Mouse (Mus musculus): ENCODE data around the gene Cd93.

Gene Cd93

DNA sequence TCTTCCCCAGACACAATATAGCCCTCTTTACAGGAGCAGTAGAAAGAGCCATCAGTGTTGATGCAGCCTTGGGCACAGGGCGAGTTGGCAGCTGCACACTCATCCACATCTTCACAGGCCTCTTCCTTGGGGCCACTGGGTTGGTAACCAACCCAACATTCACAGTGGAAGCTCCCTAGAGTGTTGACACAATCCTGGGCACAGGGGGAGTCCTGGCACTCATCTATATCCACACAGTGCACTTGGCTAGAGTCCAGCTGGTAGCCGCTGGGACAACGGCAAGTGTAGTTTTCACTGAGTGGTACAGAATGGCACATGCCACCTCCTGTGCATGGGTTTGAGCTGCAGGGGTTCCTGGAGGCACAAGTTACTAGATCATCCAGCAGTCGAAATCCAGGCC lies 1.2 kb downstream of the Cd93 start:
- no peak for DNase-seq (ENCODE audit: low read depth, low spot score)

DNA sequence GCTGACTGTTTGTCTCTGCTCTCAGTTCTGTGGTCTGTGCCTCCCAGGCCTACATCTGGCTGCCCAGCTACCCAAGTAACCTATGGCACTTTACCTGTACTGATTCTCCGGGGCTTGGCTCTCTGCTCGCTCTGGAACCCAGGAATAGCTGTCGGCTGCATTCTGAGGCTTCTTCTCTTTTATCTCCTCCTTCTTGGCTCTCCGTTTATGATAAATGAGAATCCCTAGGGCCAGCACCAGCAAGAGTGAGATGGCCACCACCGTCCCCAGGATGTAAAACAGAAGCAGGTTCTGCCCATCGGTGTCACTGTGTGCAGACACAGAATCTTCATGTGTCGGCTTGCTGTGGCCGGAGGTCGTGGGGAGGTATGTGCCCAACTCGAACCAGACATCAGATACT lies 1.9 kb downstream of the Cd93 start:
- no peak for DNase-seq (ENCODE audit: low read depth, low spot score)

GRCm38 (mm10) chr2:148439691-148440276 lies 3.6 kb downstream of the Cd93 start:
- DNase-seq (ENCODE audit: low read depth, low spot score): no peak

DNA sequence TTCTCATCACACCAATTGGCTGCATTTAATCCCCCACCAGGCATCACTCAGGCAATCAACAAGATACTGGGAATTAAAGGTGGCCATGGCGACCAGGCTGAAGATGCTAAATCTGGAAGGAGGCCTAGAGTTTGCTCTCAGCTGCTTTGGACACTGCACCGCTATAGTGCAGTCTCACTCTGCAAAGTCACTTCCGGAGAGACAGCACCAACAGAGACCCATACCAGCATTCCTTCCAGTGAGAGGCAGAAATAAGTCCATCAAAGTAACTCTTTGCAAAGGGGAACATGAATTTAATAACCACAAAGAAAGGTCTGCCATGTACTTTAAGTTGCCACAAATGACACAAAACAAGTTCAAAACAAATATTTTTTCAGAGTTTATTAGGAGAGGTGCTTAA lies 7.1 kb downstream of the Cd93 start:
- no peak for DNase-seq (ENCODE audit: low read depth, low spot score)

DNA sequence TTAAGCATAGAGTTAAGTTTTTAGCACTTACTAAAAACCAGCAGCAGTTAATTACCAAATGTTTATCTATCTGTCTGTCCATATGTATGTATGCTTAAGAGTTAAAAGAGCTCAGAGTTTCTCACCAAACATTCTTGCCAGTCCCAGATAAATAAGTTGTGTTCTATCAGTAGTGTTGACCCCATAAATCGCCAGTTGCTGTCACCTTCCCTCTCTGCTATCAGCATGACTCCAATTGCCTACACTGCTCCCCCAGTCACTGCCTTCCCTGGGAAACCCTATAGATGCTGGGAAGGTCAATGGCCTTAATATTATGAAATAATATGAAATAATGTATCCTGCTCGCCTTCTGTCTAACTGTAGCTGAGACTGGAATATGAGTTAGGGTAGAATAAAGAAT lies 11.0 kb downstream of the Cd93 start:
- DNase-seq (ENCODE audit: low read depth, low spot score): no peak

- DNase-seq (ENCODE audit: low read depth, low spot score): no peak
Observed at GRCm38 (mm10) chr2:148430941-148431340, 12.4 kb downstream of the Cd93 start.

DNA sequence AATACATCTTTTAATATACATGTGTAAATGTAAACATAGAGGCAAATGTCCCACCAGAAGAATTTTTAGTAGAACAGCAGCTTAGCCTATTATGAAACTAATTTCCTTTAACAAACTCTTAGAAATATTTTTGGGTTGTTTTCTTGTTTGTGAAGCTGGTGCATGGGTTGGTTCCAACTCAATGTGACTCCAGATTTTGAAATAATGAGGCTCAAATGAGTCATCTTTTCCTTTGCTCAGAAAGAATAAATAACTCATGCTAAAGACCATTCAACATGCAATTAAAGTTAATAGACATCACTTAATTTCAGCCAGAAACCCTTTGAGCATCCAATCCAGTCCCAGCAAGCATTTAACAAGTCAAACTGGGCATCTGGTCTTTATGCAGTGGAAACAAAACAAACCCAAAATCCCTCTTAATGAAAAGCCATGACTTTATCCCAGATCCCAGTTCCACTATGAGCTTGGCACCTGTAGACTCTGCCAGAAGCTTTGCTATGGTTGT lies 14.3 kb downstream of the Cd93 start:
- no peak for DNase-seq (ENCODE audit: low read depth, low spot score)

- DNase-seq (ENCODE audit: low read depth, low spot score): no peak
Observed at GRCm38 (mm10) chr2:148428523-148428922, 14.8 kb downstream of the Cd93 start.

DNA sequence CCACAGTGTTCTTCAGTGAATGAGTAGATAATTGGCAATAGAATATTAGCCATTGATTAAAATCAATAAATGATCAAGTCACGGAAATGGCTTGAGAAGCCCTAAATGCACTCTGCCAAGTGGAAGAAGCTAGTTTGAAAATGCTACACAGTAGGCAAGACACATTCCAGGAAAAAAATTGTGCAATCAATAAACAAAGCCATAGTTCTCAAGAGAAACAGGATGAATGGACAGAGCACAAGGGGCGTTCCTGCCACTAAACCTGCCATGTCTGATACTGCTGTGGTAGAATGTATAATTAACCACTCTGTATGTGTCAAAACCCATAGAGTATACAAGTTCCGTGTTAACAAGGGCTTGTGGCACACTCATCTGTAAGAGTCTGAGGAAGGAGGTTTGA lies 15.8 kb downstream of the Cd93 start:
- no peak for DNase-seq (ENCODE audit: low read depth, low spot score)

DNA sequence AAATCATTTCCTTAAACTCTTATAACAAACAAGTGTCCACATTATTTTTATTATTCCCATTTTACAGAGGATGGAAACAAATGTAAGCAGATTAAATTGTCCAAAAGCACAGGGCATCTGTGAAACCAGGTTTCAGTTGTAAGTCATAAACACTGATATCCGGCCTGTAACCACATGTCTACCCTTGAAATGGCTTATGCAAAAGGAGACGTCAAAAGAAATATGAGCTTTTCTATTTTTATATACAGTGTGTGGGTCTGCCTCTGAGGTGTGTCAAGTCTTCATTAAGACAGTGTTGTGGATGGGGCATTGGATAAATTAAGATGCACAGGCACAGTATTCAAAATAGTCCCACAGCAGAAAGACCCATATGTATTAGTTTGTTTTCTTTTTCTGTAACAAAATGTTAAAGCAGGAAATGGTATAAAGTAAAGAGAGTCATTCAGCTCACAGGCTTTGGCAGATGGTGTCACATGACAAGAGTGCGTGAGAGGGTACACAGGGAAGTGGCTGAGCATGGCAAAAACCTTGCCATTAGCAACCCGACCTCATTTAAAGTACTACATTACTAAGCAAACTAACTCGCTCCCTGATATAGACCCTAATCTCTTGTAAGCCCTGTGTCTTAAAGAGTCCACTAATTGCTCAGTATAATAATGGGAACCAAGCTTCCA lies 17.5 kb downstream of the Cd93 start:
- no peak for DNase-seq (ENCODE audit: low read depth, low spot score)

DNA sequence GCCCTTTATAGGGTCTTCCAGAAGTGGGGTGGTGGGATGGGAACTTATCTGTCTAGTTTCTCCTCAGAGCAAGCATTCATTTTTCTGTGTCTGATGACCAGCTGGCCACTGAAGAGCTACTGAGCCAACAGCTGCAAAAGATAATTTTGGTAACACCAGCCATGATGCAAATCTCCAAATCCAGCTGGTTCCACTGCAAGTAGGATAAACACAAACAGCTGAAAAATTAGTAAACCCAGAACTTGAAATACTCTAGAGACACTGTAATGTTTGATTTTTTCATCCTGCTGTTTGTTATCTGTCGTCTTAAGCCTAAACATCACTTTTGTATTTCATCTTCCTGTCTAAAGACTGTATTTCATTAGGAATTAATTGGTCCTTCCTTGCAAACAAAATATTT lies 21.7 kb downstream of the Cd93 start:
- no peak for DNase-seq (ENCODE audit: low read depth, low spot score)

- DNase-seq (ENCODE audit: low read depth, low spot score): no peak
Observed at GRCm38 (mm10) chr2:148421112-148421511, 22.3 kb downstream of the Cd93 start.

DNA sequence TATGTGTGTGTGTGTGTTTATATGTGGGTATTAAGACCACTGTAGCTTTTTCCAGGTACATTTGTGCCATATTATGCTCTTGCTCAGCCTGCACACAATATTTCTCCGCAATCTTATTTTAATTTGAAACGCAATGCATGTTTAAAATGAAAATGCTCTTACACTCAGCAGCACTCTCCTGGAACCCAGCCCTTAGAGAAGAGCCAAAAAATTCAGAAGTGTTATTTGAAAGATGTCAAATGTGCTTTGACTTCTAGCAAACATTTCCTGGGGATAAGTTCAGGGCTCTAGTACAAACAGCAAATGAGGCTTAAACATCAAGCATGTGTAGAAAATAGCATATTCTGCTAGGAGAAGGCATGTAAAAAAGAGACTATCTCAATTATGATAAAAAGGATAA lies 23.6 kb downstream of the Cd93 start:
- no peak for DNase-seq (ENCODE audit: low read depth, low spot score)

GRCm38 (mm10) chr2:148419151-148419550 lies 24.2 kb downstream of the Cd93 start:
- no peak for DNase-seq (ENCODE audit: low read depth, low spot score)

- no peak for DNase-seq (ENCODE audit: low read depth, low spot score)
Observed at GRCm38 (mm10) chr2:148409821-148410220, 33.5 kb downstream of the Cd93 start.

- DNase-seq (ENCODE audit: low read depth, low spot score): peak; percentile 34
Observed at GRCm38 (mm10) chr2:148409141-148409540, 34.2 kb downstream of the Cd93 start.

DNA sequence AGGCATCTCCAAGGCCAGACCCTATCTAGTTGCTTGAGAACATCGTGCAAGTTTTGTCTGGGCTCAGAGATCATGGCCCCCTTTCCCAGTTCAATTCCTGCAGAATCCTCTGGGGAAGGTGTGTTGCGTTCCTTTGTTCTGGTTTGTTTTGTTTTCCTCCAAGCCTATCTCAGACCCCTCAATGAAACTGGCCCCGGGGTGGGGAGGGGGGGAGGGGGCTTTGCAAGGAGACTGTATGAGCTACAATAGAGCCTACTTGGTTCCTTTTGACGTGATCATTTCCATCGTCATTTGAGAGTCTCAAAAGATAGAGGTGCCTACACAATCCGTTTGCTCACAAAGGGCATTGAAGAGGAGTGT lies 34.6 kb downstream of the Cd93 start:
- DNase-seq (ENCODE audit: low read depth, low spot score): no peak

DNA sequence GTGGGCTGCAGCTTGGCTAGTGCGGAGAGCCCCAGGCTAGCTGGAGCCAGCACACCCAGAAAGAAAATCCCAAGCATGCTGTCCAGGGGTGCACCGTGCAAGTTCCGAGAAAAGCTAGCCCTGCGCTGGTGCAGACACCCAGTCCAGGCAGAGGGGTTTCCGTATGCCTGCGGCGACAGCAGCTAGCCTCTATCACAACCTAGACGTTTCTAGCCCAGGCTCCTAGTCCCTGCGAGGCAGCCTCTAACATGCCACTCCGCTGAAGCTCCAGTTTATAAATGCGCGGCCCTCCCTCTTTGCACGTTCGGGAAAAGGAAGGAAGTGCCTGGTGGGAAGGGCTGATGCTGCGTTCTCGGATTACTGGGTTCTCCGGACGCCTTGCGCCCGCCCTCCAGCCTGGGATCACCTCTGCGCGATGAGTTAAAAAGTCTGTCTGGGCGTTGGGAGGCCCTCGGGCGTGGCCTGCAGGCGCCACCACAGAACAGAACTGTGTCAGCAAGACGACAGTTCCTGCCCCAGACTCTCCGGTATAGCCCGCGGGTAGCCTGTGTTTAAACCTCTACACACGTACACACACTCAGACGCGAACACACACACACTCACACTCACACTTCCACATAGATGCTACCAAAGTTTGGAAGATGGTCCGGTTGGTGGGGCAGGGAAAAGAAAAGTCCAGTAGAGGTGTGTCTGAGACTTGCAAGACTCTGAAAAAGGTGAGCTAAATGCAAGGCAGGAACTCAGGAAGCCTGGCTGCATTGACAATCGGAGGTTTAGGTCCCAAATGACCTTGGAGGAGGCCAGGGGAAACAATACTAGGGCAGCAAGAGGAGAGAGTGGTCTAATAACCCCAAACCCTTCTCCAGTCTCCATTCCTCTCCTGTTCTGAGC lies 35.2 kb downstream of the Cd93 start, which contains the start of gene Thbd:
Thbd (minus strand) TSS at position 319 of the 891 bp plus-strand sequence.
- DNase-seq (ENCODE audit: low read depth, low spot score): peak; percentile 71

GRCm38 (mm10) chr2:148406971-148407869 lies 36.1 kb downstream of the Cd93 start:
- peak; percentile 39 for DNase-seq (ENCODE audit: low read depth, low spot score)

DNA sequence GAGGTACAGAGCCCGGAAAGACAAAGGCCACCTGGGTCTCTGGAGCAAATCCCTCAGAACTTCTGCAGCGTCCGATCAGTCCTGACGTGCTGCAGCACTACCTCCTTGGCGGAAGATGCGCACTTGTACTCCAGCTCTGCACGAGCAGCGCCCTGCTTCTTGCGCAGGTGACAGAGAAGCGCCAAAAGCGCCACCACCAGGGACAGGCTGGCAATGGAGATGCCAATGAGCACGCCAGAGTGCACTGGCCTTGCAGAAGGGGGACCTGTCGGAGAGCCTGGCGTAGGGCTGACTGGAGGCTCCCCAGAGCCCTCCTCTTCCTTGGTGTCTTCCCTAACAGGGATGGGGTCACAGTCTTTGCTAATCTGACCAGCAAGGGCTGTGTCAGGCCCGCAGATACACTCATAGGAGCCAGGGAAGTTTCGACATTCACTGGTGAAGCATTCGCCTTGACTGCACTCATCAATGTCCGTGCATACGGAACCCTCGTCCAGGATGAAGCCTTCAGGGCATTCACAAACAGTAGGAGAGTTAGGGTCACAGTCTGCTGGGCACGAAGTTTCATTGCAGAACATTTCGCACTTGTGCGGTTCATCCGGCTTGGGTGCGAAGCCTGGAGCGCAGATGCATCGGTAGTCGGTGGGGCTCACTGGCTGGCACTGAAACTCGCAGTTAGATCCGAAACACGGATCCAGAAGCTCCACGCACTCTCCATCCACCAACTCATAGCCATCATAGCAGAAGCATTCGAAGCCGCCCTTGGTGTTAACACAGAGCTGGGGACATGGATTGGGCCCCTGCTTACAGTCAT lies 37.0 kb downstream of the Cd93 start:
- DNase-seq (ENCODE audit: low read depth, low spot score): peak; percentile 21

DNA sequence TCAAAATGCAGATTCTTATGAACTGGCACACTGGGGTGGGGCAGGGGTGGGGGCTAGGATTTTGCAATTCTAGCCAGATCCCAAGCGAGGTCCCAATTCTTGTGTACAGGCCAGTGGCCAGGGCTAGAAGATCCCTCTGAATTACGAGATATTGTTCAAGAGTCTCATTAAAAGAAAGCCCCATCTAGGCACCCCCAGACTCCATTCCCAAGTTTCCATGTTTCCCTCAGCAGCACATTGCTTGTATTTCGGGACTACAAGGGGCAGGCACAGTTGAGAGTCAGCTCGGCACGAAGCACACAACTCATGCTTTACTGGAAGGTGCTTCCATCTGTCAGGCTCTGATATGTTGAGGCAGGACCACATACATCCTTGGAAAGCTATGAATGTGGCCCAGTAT lies 38.5 kb downstream of the Cd93 start:
- DNase-seq (ENCODE audit: low read depth, low spot score): no peak
